Mouse (Mus musculus): ENCODE results near the gene Tas2r106. TPM values are rescaled to one million over a fixed set of nuclear protein-coding genes. Genes with fewer than 3 reads are reported as not detected.

Gene Tas2r106
- total and polyA plus RNA-seq, 3 experiments: not detected

GRCm38 (mm10) chr6:131630812-131631211, 47.9 kb downstream of the Tas2r106 start, which contains the start of gene Tas2r130:
Tas2r130 (minus strand) TSS chr6:131630912.
- no peak within 1 kb of the TSS for H3K4me3 ChIP-seq (replicated peaks in 1 of 3; ENCODE audit: low read depth in 2 of 3, low read length in 2 of 3, poor library complexity in 1 of 3)
- DNase-seq (ENCODE audit: extremely low read depth): no peak
- no peak within 1 kb of the TSS for H3K9ac ChIP-seq (ENCODE audit: insufficient read depth, low read depth)
- peaks cover 18% of the 10 kb centered on the region for H3K9me3 ChIP-seq (replicated peaks; ENCODE audit: low read length)
- no peaks in the 10 kb centered on the region for H3K79me2 ChIP-seq (replicated peaks; ENCODE audit: control insufficient read depth, extremely low read depth, insufficient read depth, poor library complexity, severe bottlenecking)
- dilution Hi-C loops (cut with MboI; ENCODE audit: extremely low pct_ligation_motif_present, extremely low pct_unique_long_range_greater_than_20kb, low sequenced_read_pairs) (no loop called here), in situ Hi-C loops (cut with MboI; ENCODE audit: low pct_ligation_motif_present, low pct_unique_long_range_greater_than_20kb, low sequenced_read_pairs) (no loop called here)
- no peaks in the 10 kb centered on the region for H3K27me3 ChIP-seq (replicated peaks)
- H3K27ac ChIP-seq (ENCODE audit: insufficient read depth, low read depth): no peak within 1 kb of the TSS
- no peaks in the 10 kb centered on the region for H3K4me1 ChIP-seq (ENCODE audit: control insufficient read depth in 1 of 2, insufficient read depth in 2 of 2)
- H3K36me3 ChIP-seq (replicated peaks in 1 of 2; ENCODE audit: control insufficient read depth in 1 of 2, insufficient read depth in 1 of 2, low read length in 1 of 2): no peaks in the 10 kb centered on the region
- no peak within 1 kb of the TSS for H3K4me2 ChIP-seq (ENCODE audit: insufficient read depth, low read depth, poor library complexity, severe bottlenecking)
- TF ChIP-seq CHD2 (IDR thresholded peaks at IDR 0.05; ENCODE audit: low read length) (no peak), ETS1 (conservative IDR thresholded peaks at IDR 0.05; ENCODE audit: low read depth, low read length) (no peak), E2F4 (IDR thresholded peaks at IDR 0.05; ENCODE audit: insufficient replicate concordance, low read depth, low read length) (no peak), NRF1 (IDR thresholded peaks at IDR 0.05; ENCODE audit: low read depth, low read length) (no peak), BHLHE40 (IDR thresholded peaks at IDR 0.05; ENCODE audit: low read depth, low read length) (no peak), NELFE (IDR thresholded peaks at IDR 0.05; ENCODE audit: low read depth, low read length) (no peak), CHD1 (IDR thresholded peaks at IDR 0.05; ENCODE audit: low read depth, low read length) (no peak), USF2 (conservative IDR thresholded peaks at IDR 0.05; ENCODE audit: low read depth, low read length) (no peak), PAX5 (IDR thresholded peaks at IDR 0.05; ENCODE audit: low read length) (no peak), KAT2A (IDR thresholded peaks at IDR 0.05; ENCODE audit: insufficient replicate concordance, low read length) (no peak), EP300 (IDR thresholded peaks at IDR 0.05; ENCODE audit: low read length) (no peak), POLR2A (IDR thresholded peaks at IDR 0.05; ENCODE audit: low read depth, low read length) (no peak), ZKSCAN1 (IDR thresholded peaks at IDR 0.05; ENCODE audit: borderline replicate concordance, low read depth, low read length) (no peak), USF1 (IDR thresholded peaks at IDR 0.05; ENCODE audit: low read depth, low read length) (no peak), ZNF384 (IDR thresholded peaks at IDR 0.05; ENCODE audit: low read depth, low read length) (no peak), ZMIZ1 (IDR thresholded peaks at IDR 0.05; ENCODE audit: low read depth, low read length) (no peak), CTCF (conservative IDR thresholded peaks at IDR 0.05 in 1 of 2, IDR thresholded peaks at IDR 0.05 in 1 of 2; ENCODE audit: low read depth in 2 of 2, low read length in 2 of 2) (no peak), RAD21 (IDR thresholded peaks at IDR 0.05; ENCODE audit: low read depth, low read length) (no peak), ZC3H11A (IDR thresholded peaks at IDR 0.05; ENCODE audit: low read depth, low read length) (no peak), UBTF (IDR thresholded peaks at IDR 0.05; ENCODE audit: low read depth, low read length) (no peak)

Other genes with a start within 250 kb of the Tas2r106 start
- not detected in 2 replicates for gene 5430401F13Rik, start 192.5 kb downstream of the Tas2r106 start, total RNA-seq (2012; rRNA removed)
- not detected in 2 replicates for gene 5430401F13Rik, start 192.5 kb downstream of the Tas2r106 start, total RNA-seq (2014; rRNA removed)
- not detected in 2 replicates for gene 5430401F13Rik, start 192.5 kb downstream of the Tas2r106 start, polyA plus RNA-seq (2012; ENCODE audit: insufficient read length, low read depth)
- gene Gm6619, start 192.5 kb downstream of the Tas2r106 start, total RNA-seq (2012; rRNA removed): not detected in 2 replicates
- not detected in 2 replicates for gene Gm6619, start 192.5 kb downstream of the Tas2r106 start, total RNA-seq (2014; rRNA removed)
- not detected in 2 replicates for gene Gm6619, start 192.5 kb downstream of the Tas2r106 start, polyA plus RNA-seq (2012; ENCODE audit: insufficient read length, low read depth)
- not detected in 2 replicates for gene Tas2r130, start 48.0 kb downstream of the Tas2r106 start, total RNA-seq (2012; rRNA removed)
- not detected in 2 replicates for gene Tas2r130, start 48.0 kb downstream of the Tas2r106 start, total RNA-seq (2014; rRNA removed)
- not detected in 2 replicates for gene Tas2r130, start 48.0 kb downstream of the Tas2r106 start, polyA plus RNA-seq (2012; ENCODE audit: insufficient read length, low read depth)
- gene Tas2r107, start 18.7 kb downstream of the Tas2r106 start, total RNA-seq (2012; rRNA removed): not detected in 2 replicates
- gene Tas2r107, start 18.7 kb downstream of the Tas2r106 start, total RNA-seq (2014; rRNA removed): not detected in 2 replicates
- gene Tas2r107, start 18.7 kb downstream of the Tas2r106 start, polyA plus RNA-seq (2012; ENCODE audit: insufficient read length, low read depth): not detected in 2 replicates
- not detected in 2 replicates for gene Tas2r104, start 6.9 kb upstream of the Tas2r106 start, total RNA-seq (2012; rRNA removed)
- not detected in 2 replicates for gene Tas2r104, start 6.9 kb upstream of the Tas2r106 start, total RNA-seq (2014; rRNA removed)
- not detected in 2 replicates for gene Tas2r104, start 6.9 kb upstream of the Tas2r106 start, polyA plus RNA-seq (2012; ENCODE audit: insufficient read length, low read depth)
- not detected in 2 replicates for gene Tas2r105, start 8.6 kb upstream of the Tas2r106 start, total RNA-seq (2012; rRNA removed)
- not detected in 2 replicates for gene Tas2r105, start 8.6 kb upstream of the Tas2r106 start, total RNA-seq (2014; rRNA removed)
- gene Tas2r105, start 8.6 kb upstream of the Tas2r106 start, polyA plus RNA-seq (2012; ENCODE audit: insufficient read length, low read depth): not detected in 2 replicates
- gene Tas2r114, start 11.2 kb upstream of the Tas2r106 start, total RNA-seq (2012; rRNA removed): not detected in 2 replicates
- gene Tas2r114, start 11.2 kb upstream of the Tas2r106 start, total RNA-seq (2014; rRNA removed): not detected in 2 replicates
- not detected in 2 replicates for gene Tas2r114, start 11.2 kb upstream of the Tas2r106 start, polyA plus RNA-seq (2012; ENCODE audit: insufficient read length, low read depth)